Mouse (Mus musculus) heart, embryonic 13.5 days (tissue): Measurements from ENCODE around the gene Kif5c. TPM values are rescaled to one million over a fixed set of nuclear protein-coding genes. Genes with fewer than 3 reads are reported as not detected.

Source experiments
- ATAC-seq: fragments of 200-750 bp; cut with Nextera tagmentation; 2 replicates; pipeline ENCODE4 v1.8.0; 2017; ENCODE audit warnings: moderate TSS enrichment; ENCODE audit not compliant: insufficient number of reproducible peaks, low FRiP score, low TSS enrichment; ENCODE audit errors: extremely low read depth
- H3K27ac ChIP-seq: fragments of 300-500 bp; sonication (generic); replicated peaks from 2 replicates; pipeline ENCODE4 v1.5.1; 2015; ENCODE audit warnings: moderate library complexity, mild to moderate bottlenecking, inconsistent platforms
- H3K27me3 ChIP-seq: fragments of 300-500 bp; sonication (generic); replicated peaks from 2 replicates; pipeline ENCODE4 v1.6.1; 2015; ENCODE audit warnings: mild to moderate bottlenecking, inconsistent platforms
- H3K36me3 ChIP-seq: fragments of 300-500 bp; sonication (generic); 2 replicates; pipeline ENCODE4 v1.6.1; 2015; ENCODE audit warnings: mild to moderate bottlenecking, inconsistent platforms
- H3K4me1 ChIP-seq: fragments of 300-500 bp; sonication (generic); 2 replicates; pipeline ENCODE4 v1.6.1; 2015; ENCODE audit warnings: inconsistent platforms
- H3K4me2 ChIP-seq: fragments of 300-500 bp; sonication (generic); 2 replicates; pipeline ENCODE4 v1.6.1; 2015; ENCODE audit warnings: inconsistent platforms, mild to moderate bottlenecking, moderate library complexity
- H3K4me3 ChIP-seq: fragments of 300-500 bp; sonication (generic); 2 replicates; pipeline ENCODE4 v1.5.1; 2015; ENCODE audit warnings: moderate library complexity, mild to moderate bottlenecking, inconsistent platforms
- H3K9ac ChIP-seq: fragments of 300-500 bp; sonication (generic); 2 replicates; pipeline ENCODE4 v1.6.1; 2015; ENCODE audit warnings: inconsistent platforms, mild to moderate bottlenecking, moderate library complexity
- H3K9me3 ChIP-seq: fragments of 300-500 bp; sonication (generic); 2 replicates; pipeline ENCODE4 v1.6.1; 2016; ENCODE audit warnings: inconsistent platforms
- WGBS: fragments of 180-500 bp; shearing (Covaris S2); methylation state at CpG from one replicate; pipeline ENCODE4 v1.1.7; 2015; ENCODE audit warnings: mixed read lengths; 5-methylcytosine and 5-hydroxymethylcytosine counted together
- polyA plus RNA-seq: library from polyadenylated mRNA; unstranded; fragments of >200 nt; fragmentation: Nextera tagmentation; extraction: Ambion mirVana; gene quantifications from 2 replicates; pipeline ENCODE4 v1.2.1, GENCODE M21; 2015

Gene Kif5c
- polyA plus RNA-seq, 1 experiment from 2014 or later = 1.0 TPM

- H3K36me3 ChIP-seq = no peaks in the 10 kb centered on the region
- no peak overlapping the region for H3K4me3 ChIP-seq
- no peaks in the 10 kb centered on the region for H3K9me3 ChIP-seq
- 81% methylated on average over 1 of the region's 1 CpGs for WGBS
- H3K27me3 ChIP-seq = no peaks in the 10 kb centered on the region
- H3K4me2 ChIP-seq = no peak overlapping the region
- no peak overlapping the region for H3K9ac ChIP-seq
- no peak overlapping the region for H3K27ac ChIP-seq
- no peak for ATAC-seq
- 0 out of 2 replicates have a peak, but pooled peaks cover 3% of the 10 kb centered on the region for H3K4me1 ChIP-seq
Measured at GRCm38 (mm10) chr2:49822312-49822711, 203.2 kb downstream of the Kif5c start.

Other genes starting within 250 kb of the Kif5c start
- gene Epc2, start 167.8 kb upstream of the Kif5c start, polyA plus RNA-seq = 3.8 and 4.8 TPM in 2 replicates
- 2.5 and 3.1 TPM in 2 replicates for gene Lypd6b, start 168.4 kb downstream of the Kif5c start, polyA plus RNA-seq